Mouse (Mus musculus) left cerebral cortex, adult 2 months (tissue): Measurements from ENCODE around the gene Cby3. TPM values are rescaled to one million over a fixed set of nuclear protein-coding genes. Genes with fewer than 3 reads are reported as not detected.

Experiments used
- DNase-seq, 2 experiments: peaks; one replicate each; pipeline ENCODE4 v3.0.0; 2021 to 2022; ENCODE audit warnings: low spot score in 2 of 2, mixed read lengths in 1 of 2; ENCODE audit errors: extremely low spot score in 1 of 2
- H3K27ac ChIP-seq: fragments of 200-600 bp; 2 replicates; pipeline ENCODE4 v1.8.1; 2022
- H3K4me3 ChIP-seq: fragments of 200-600 bp; 2 replicates; pipeline ENCODE4 v1.8.1; 2022
- CTCF ChIP-seq: fragments of 200-600 bp; IDR thresholded peaks from 2 replicates; pipeline ENCODE4 v1.8.1; 2022; ENCODE audit warnings: antibody characterized with exemption, mild to moderate bottlenecking, moderate library complexity
- intact Hi-C: fragments of 180-260 bp; cut with DNase I; formaldehyde crosslinking; loops from one replicate; pipeline ENCODE4 v1.15.1; 2025
- microRNA-seq, 2 experiments: library from miRNA; unstranded; fragments of <30 nt; microRNA quantifications; one replicate each; pipeline ENCODE4 v1.2.0; 2021
- total RNA-seq, 2 experiments: library from RNA; stranded (reverse); gene quantifications; 2 replicates each; pipeline ENCODE4 v1.2.3; 2021

The Cby3 gene
- total RNA-seq, 2 experiments from 2014 or later, result not detected

DNA sequence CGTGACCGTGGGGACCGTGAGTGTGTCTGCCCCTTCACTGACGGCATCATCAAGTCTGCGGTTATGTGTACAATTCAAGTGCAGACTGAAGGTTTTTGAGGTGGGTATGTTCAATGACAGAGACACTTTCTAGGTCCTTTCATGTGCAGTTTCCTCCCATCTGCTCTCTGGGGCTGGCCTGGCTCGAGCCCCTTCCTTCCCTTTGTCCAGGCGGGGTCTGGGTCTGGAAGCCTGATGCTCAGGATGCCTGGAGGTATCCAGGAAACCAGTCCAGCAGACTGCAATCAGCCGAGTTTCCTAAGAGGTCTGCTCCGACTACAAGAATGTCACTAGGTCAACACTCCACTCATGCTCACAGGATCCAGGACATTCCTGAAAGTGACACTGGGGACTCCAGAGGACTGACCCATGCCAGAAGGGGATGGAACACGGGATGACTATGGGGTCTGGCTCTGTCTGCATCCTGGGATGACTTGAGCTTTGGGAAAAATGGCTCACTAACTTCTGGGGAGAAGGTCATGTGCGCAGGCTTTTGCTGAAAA lies 42.6 kb downstream of the Cby3 start:
- TF ChIP-seq CTCF, result no peak
- no peak overlapping the region for H3K4me3 ChIP-seq
- intact Hi-C loops, result no loop called here

DNA sequence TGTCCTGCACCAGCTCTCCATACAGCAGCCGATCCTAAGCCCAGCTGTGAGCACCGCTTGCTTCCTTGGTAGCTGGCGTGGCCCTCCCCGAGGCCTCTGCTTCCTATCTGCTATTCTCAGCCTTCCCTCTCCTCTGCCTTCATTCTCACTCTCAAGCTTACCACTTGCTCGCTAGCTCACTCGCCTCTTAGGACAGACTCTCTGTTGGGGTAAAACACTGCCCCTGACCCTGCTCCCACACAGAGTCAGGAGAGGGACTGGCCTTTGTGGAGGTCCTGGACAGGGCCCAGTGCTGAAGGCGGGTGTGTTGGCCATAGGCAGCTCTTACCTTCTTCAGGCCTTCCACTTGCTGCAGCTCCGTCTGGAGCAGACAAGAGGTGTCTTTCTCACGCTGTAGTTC lies 43.1 kb downstream of the Cby3 start:
- no peak overlapping the region for H3K4me3 ChIP-seq
- DNase-seq, result no peak
- intact Hi-C loops, result no loop called here
- TF ChIP-seq CTCF, result no peak
- no peak overlapping the region for H3K27ac ChIP-seq

More for the DNA sequence above, 42.6 kb downstream of the Cby3 start:
- no peak for DNase-seq
- H3K27ac ChIP-seq, result no peak overlapping the region

DNA sequence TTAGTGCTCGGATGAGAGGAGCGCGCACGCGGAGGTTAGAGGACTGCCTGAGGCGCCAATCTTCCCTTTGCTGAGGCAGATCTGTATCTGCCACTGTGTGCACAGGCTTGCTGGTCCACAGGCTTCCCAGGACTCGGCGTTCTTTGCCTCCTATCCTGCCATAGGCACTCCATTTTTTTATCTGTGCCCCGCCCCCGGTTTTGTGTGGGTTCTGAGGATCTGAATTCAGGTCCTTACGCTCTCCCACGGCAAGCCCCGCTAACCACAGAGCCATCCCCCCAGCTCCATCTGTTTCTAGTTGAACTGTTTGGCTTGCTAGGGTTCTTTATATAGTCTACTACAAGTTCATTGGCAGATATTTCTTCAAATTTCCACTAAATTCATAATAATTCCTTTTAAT lies 44.5 kb downstream of the Cby3 start:
- no peak for TF ChIP-seq CTCF
- no peak for DNase-seq
- intact Hi-C loops, result no loop called here
- H3K4me3 ChIP-seq, result no peak overlapping the region
- H3K27ac ChIP-seq, result no peak overlapping the region

DNA sequence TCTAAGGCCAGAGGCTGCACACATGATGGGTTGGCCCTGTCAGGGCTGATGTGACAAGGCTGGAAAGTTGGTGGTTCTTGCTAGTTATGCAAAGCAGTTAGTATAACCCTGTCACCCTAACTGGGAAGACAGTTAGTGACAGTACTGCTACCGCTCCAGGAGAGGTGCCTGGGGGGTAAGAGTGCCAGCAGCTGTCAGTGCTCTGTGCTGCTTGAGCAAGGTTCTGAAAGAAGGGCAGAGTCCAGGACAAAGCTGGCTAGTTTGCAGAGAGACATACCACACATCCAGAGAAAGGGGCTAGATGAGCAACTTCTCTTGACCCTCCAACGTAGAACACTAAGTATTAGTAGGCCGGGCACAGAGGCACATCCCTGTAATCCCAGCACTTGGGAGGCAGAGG lies 48.2 kb downstream of the Cby3 start:
- TF ChIP-seq CTCF, result no peak
- intact Hi-C loops, result no loop called here
- no peak overlapping the region for H3K27ac ChIP-seq
- H3K4me3 ChIP-seq, result no peak overlapping the region
- DNase-seq, result no peak

DNA sequence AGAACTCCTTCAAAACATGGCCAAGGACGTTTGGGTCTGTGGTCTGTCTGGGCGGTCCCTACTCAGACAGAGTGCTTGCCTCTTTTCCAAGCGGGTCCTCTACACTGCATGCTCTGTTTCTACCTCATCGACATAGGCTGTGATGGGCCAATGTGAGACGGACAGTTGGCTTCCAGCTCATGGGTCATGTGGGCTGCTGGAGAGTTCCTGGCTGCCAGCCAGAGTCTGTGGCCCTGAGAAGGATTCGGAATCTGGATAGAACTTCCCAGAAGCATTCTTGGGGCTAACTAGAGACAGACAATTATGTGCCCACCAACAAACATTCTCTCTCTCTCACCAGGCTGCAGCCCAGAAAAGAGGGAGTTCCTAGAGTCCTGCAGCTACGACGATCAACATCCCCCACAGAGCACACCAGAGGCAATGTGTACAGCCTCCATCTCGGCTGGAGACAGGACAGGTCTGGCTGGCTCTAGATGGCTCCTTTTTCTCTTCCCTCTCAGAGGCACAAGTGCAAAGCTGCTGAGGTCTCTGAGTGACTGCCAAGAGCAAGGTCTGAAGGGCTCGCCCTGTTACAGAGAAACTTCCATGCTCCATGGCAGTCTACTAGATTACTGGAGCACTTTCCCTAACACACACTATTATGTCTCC lies 49.2 kb downstream of the Cby3 start:
- DNase-seq, result no peak
- Histone ChIP-seq H3K27ac (no peak overlapping the region), H3K4me3 (no peak overlapping the region)
- no peak for TF ChIP-seq CTCF
- intact Hi-C loops, result no loop called here

DNA sequence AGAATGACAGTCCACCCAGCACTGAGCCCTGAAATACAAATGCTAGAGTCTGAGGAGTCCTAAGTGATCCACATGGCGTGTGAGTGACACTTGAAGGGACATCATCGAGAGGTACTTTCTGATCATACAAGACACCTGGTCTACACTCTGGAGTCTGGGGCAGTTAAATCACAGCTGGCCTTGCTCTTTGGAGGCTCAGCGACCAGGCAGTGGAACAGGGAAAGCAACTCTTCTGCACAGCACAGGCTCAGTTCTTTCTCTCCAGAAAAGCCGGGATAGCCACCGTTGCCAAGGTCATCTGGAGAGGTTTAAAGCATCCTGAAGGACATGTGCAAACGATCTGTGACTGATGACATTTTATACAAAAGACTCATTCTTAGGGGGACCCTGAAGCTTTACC lies 53.0 kb downstream of the Cby3 start:
- no peak overlapping the region for H3K4me3 ChIP-seq
- DNase-seq, result no peak
- no peak for TF ChIP-seq CTCF
- intact Hi-C loops, result no loop called here
- H3K27ac ChIP-seq, result no peak overlapping the region

Small RNA genes within 50 kb of the gene (microRNA-seq; reads per million reads assigned to microRNA genes)
- gene Mir804, result 0 reads per million in 2 experiments

Other genes with a start within 250 kb of the Cby3 start
- gene Tbc1d9b, start 223.1 kb upstream of the Cby3 start, total RNA-seq, result 100 to 1,000 TPM; 118 to 124 TPM
- gene Mrnip, start 180.0 kb upstream of the Cby3 start, total RNA-seq, result 10 to 100 TPM; 13.3 to 14.2 TPM
- gene Sqstm1, start 143.6 kb upstream of the Cby3 start, total RNA-seq, result 100 to 1,000 TPM; 474 to 490 TPM
- gene Mgat4b, start 143.6 kb upstream of the Cby3 start, total RNA-seq, result 10 to 100 TPM; 63.1 to 67.0 TPM
- 1 to 10 TPM; 5.9 to 8.7 TPM for gene Ltc4s, start 115.8 kb upstream of the Cby3 start, total RNA-seq
- gene Maml1, start 62.2 kb upstream of the Cby3 start, total RNA-seq, result 10 to 100 TPM; 11.1 to 11.5 TPM
- gene Canx, start 28.8 kb upstream of the Cby3 start, total RNA-seq, result 100 to 1,000 TPM; 387 to 418 TPM
- gene Hnrnph1, start 22.5 kb downstream of the Cby3 start, total RNA-seq, result 100 to 1,000 TPM; 272 to 274 TPM
- gene Rufy1, start 76.7 kb downstream of the Cby3 start, total RNA-seq, result 10 to 100 TPM; 26.2 to 27.0 TPM
- gene Adamts2, start 247.6 kb downstream of the Cby3 start, total RNA-seq, result 10 to 100 TPM; 10.9 to 13.0 TPM